Mouse (Mus musculus) kidney, adult 2 months (tissue): ENCODE data around the gene Siae. TPM values are rescaled to one million over a fixed set of nuclear protein-coding genes. Genes with fewer than 3 reads are reported as not detected.
A peak's percentile ranks its signal among the peaks of the same experiment; 100 is the strongest.

Experiments
- DNase-seq: peaks from one replicate; pipeline ENCODE4 v3.0.0; 2021
- H3K27ac ChIP-seq: fragments of 200-500 bp; 2 replicates; pipeline ENCODE4 v1.5.1; 2012; ENCODE audit warnings: low read depth, low read length, control low read depth, inconsistent platforms; ENCODE audit not compliant: insufficient read depth
- H3K27me3 ChIP-seq: fragments of 200-500 bp; replicated peaks from 2 replicates; pipeline ENCODE4 v1.6.1; 2012; ENCODE audit warnings: mild to moderate bottlenecking, moderate library complexity, low read length, inconsistent platforms; ENCODE audit not compliant: control insufficient read depth, insufficient read depth
- H3K36me3 ChIP-seq: fragments of 200-500 bp; 2 replicates; pipeline ENCODE4 v1.6.1; 2012; ENCODE audit warnings: mild to moderate bottlenecking, moderate library complexity, low read length, inconsistent platforms; ENCODE audit not compliant: control insufficient read depth, insufficient read depth
- H3K4me1 ChIP-seq: fragments of 200-500 bp; 2 replicates; pipeline ENCODE4 v1.6.1; 2011; ENCODE audit warnings: low read length; ENCODE audit not compliant: control insufficient read depth, insufficient read depth
- H3K4me3 ChIP-seq: fragments of 200-500 bp; 2 replicates; pipeline ENCODE4 v1.5.1; 2011; ENCODE audit warnings: mild to moderate bottlenecking, low read depth, low read length, control low read depth; ENCODE audit not compliant: insufficient read depth
- CTCF ChIP-seq: fragments of 200-500 bp; conservative IDR thresholded peaks from 2 replicates; pipeline ENCODE4 v1.5.1; 2011; ENCODE audit warnings: low read depth, mild to moderate bottlenecking, control low read depth, low read length, moderate library complexity, mixed read lengths; ENCODE audit not compliant: insufficient read depth, insufficient read length
- POLR2A ChIP-seq: fragments of 200-500 bp; IDR thresholded peaks from one replicate; pipeline ENCODE4 v1.6.1; 2011; ENCODE audit warnings: low read depth, low read length, control low read depth
- WGBS: fragments of 180-500 bp; shearing (Covaris S2); methylation state at CpG from one replicate; pipeline ENCODE4 v1.1.7; 2018; 5-methylcytosine and 5-hydroxymethylcytosine counted together
- polyA plus RNA-seq: library from polyadenylated mRNA; depleted of rRNA; stranded (reverse); fragments of >200 nt; gene quantifications from 2 replicates; pipeline ENCODE4 v1.2.3, GENCODE M21; 2012

Gene Siae
- polyA plus RNA-seq, 1 experiment, result 17.8 TPM

- Histone ChIP-seq H3K4me1 (no peaks in the 10 kb centered on the region; the same call in 1 of the 2 replicates), H3K4me3 (peak overlapping the region; percentile 67; the same call in 1 of the 2 replicates), H3K36me3 (peaks cover 3% of the 10 kb centered on the region), H3K27ac (peak overlapping the region; percentile 68), H3K27me3 (no peaks in the 10 kb centered on the region)
- 46% methylated on average over 21 of the region's 21 CpGs for WGBS
- TF ChIP-seq CTCF (0 out of 2 replicates have a peak, but pooled peaks have one; percentile 16), POLR2A (no peak)
- peak; percentile 42 for DNase-seq
These were observed 28.8 kb upstream of the Siae start for GRCm38 (mm10) chr9:37526443-37527395.

- H3K27me3 ChIP-seq, result no peaks in the 10 kb centered on the region
- WGBS, result 14% methylated on average over 41 of the region's 41 CpGs
- H3K4me3 ChIP-seq, result peak within 1 kb of the TSS; percentile 67
- no peaks in the 10 kb centered on the region; the same call in 1 of the 2 replicates for H3K4me1 ChIP-seq
- DNase-seq, result peak; percentile 92
- peaks cover 3% of the 10 kb centered on the region for H3K36me3 ChIP-seq
- peak; percentile 70 for TF ChIP-seq POLR2A
- TF ChIP-seq CTCF, result no peak
- H3K27ac ChIP-seq, result peak within 1 kb of the TSS; percentile 81
These were observed 27.9 kb upstream of the Siae start, which contains the start of gene Esam for GRCm38 (mm10) chr9:37527396-37528224. TSS of gene Esam (plus strand) at chr9:37528078.

GRCm38 (mm10) chr9:37528225-37528970, 27.1 kb upstream of the Siae start:
- 46% methylated on average over 9 of the region's 9 CpGs for WGBS
- DNase-seq, result peak; percentile 67
- Histone ChIP-seq H3K27me3 (no peaks in the 10 kb centered on the region), H3K4me1 (no peaks in the 10 kb centered on the region; the same call in 1 of the 2 replicates), H3K27ac (peak overlapping the region; percentile 81), H3K4me3 (peak overlapping the region; percentile 67), H3K36me3 (no peaks in the 10 kb centered on the region)
- TF ChIP-seq POLR2A (no peak), CTCF (no peak)

- Histone ChIP-seq H3K36me3 (no peaks in the 10 kb centered on the region), H3K4me3 (peak overlapping the region; percentile 67), H3K4me1 (no peaks in the 10 kb centered on the region; the same call in 1 of the 2 replicates), H3K27me3 (no peaks in the 10 kb centered on the region), H3K27ac (peak overlapping the region; percentile 40)
- peak; percentile 55 for TF ChIP-seq CTCF
- no peak for TF ChIP-seq POLR2A
- 7% methylated on average over 32 of the region's 32 CpGs for WGBS
- peak; percentile 92 for DNase-seq
These were observed 25.2 kb upstream of the Siae start for GRCm38 (mm10) chr9:37530031-37530887.

- H3K27me3 ChIP-seq, result no peaks in the 10 kb centered on the region
- H3K27ac ChIP-seq, result peak overlapping the region; percentile 40
- no peaks in the 10 kb centered on the region for H3K36me3 ChIP-seq
- peak; percentile 58 for TF ChIP-seq CTCF
- TF ChIP-seq POLR2A, result no peak
- WGBS, result 5% methylated on average over 31 of the region's 31 CpGs
- no peaks in the 10 kb centered on the region; the same call in 1 of the 2 replicates for H3K4me1 ChIP-seq
- peak overlapping the region; percentile 67 for H3K4me3 ChIP-seq
- peak; percentile 95 for DNase-seq
These were observed 24.4 kb upstream of the Siae start for GRCm38 (mm10) chr9:37530888-37531705.
